Mouse (Mus musculus) cerebellum, adult 2 months (tissue): ENCODE data around the gene Atic.

Experiments
- CTCF ChIP-seq: fragments of 200-500 bp; IDR thresholded peaks from 2 replicates; pipeline ENCODE4 v1.5.1; 2011; ENCODE audit warnings: low read depth, mild to moderate bottlenecking, control low read depth, low read length, moderate library complexity, borderline replicate concordance; ENCODE audit not compliant: insufficient read depth
- POLR2A ChIP-seq: fragments of 200-500 bp; IDR thresholded peaks from 2 replicates; pipeline ENCODE4 v1.6.1; 2011; ENCODE audit warnings: low read length, control low read depth, borderline replicate concordance; ENCODE audit not compliant: insufficient read depth

DNA sequence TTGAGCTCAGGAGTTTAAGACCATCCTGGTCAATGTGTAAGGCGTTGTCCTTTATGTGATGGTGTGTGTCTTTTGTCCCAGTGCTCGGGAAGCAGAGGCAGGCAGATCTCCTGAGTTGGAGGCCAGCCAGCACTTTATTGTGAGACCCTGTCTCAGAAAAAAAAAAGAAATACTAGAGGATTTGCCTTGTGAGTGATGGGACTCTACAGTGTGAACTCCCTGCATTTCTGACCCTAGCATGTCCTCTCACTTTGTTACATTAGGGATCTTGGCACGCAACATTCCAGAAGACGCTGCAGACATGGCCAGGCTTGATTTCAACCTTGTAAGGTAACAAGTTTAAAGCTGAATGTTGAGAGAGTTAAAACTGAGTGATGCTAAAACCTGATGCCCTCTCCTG, 3.7 kb downstream of the Atic start:
- no peak for TF ChIP-seq CTCF
- no peak for TF ChIP-seq POLR2A
